Mouse (Mus musculus) neural tube, embryonic 14.5 days (tissue): ENCODE measurements around the gene Arhgef17. TPM values are rescaled to one million over a fixed set of nuclear protein-coding genes. Genes with fewer than 3 reads are reported as not detected.

Experiments used
- ATAC-seq: fragments of 200-750 bp; cut with Nextera tagmentation; 2 replicates; pipeline ENCODE4 v1.8.0; 2017; ENCODE audit warnings: low read depth, mild to moderate bottlenecking, moderate TSS enrichment, moderate library complexity
- H3K27ac ChIP-seq: fragments of 300-500 bp; sonication (generic); 2 replicates; pipeline ENCODE4 v1.5.1; 2014; ENCODE audit warnings: low read depth, mild to moderate bottlenecking, control low read depth, low read length, moderate library complexity, mixed read lengths
- H3K27me3 ChIP-seq: fragments of 300-500 bp; sonication (generic); 2 replicates; pipeline ENCODE4 v1.6.1; 2014; ENCODE audit warnings: low read length; ENCODE audit not compliant: control insufficient read depth, insufficient read depth
- H3K36me3 ChIP-seq: fragments of 300-500 bp; sonication (generic); 2 replicates; pipeline ENCODE4 v1.6.1; 2014; ENCODE audit warnings: low read length, mixed read lengths; ENCODE audit not compliant: control insufficient read depth, insufficient read depth
- H3K4me1 ChIP-seq: fragments of 300-500 bp; sonication (generic); 2 replicates; pipeline ENCODE4 v1.6.1; 2014; ENCODE audit warnings: low read length; ENCODE audit not compliant: control insufficient read depth, insufficient read depth
- H3K4me2 ChIP-seq: fragments of 300-500 bp; sonication (generic); 2 replicates; pipeline ENCODE4 v1.6.1; 2014; ENCODE audit warnings: mild to moderate bottlenecking, low read depth, low read length, control low read depth
- H3K4me3 ChIP-seq: fragments of 300-500 bp; sonication (generic); 2 replicates; pipeline ENCODE4 v1.5.1; 2014; ENCODE audit warnings: low read depth, low read length, control low read depth, mixed read lengths
- H3K9ac ChIP-seq: fragments of 300-500 bp; sonication (generic); replicated peaks from 2 replicates; pipeline ENCODE4 v1.6.1; 2014; ENCODE audit warnings: low read depth, mild to moderate bottlenecking, control low read depth, low read length, mixed read lengths
- H3K9me3 ChIP-seq: fragments of 300-500 bp; sonication (generic); 2 replicates; pipeline ENCODE4 v1.6.1; 2016; ENCODE audit warnings: low read length; ENCODE audit not compliant: control insufficient read depth
- WGBS: fragments of 180-500 bp; shearing (Covaris S2); extraction: QIAGEN DNeasy Blood & Tissue Kit; methylation state at CpG from one replicate; pipeline ENCODE4 v1.1.7; 2014; 5-methylcytosine and 5-hydroxymethylcytosine counted together
- polyA plus RNA-seq: library from polyadenylated mRNA; unstranded; fragments of >200 nt; fragmentation: Nextera tagmentation; extraction: Ambion mirVana; gene quantifications from 2 replicates; pipeline ENCODE4 v1.2.1, GENCODE M21; 2014

The Arhgef17 gene
- 12.1 and 12.7 TPM in 2 replicates for polyA plus RNA-seq

GRCm38 (mm10) chr7:100931926-100932480 is at the start of gene Arhgef17:
Gene Arhgef17 (minus strand): TSS chr7:100932107.
- Histone ChIP-seq H3K4me3 (peak within 1 kb of the TSS; percentile 45), H3K27me3 (peaks cover 14% of the 10 kb centered on the region), H3K9me3 (no peaks in the 10 kb centered on the region), H3K4me1 (peaks cover 16% of the 10 kb centered on the region), H3K27ac (peak within 1 kb of the TSS; percentile 74), H3K36me3 (no peaks in the 10 kb centered on the region), H3K4me2 (peak within 1 kb of the TSS; percentile 69), H3K9ac (peak within 1 kb of the TSS; percentile 57)
- ATAC-seq: peak; percentile 48
- 0% methylated on average over 31 of the region's 35 CpGs for WGBS

- 0 out of 2 replicates have a peak overlapping the region, but pooled peaks have one; percentile 7 for H3K9ac ChIP-seq
- no peaks in the 10 kb centered on the region for H3K9me3 ChIP-seq
- 35% methylated on average over 2 of the region's 2 CpGs for WGBS
- no peak overlapping the region for H3K4me3 ChIP-seq
- H3K4me2 ChIP-seq: no peak overlapping the region
- no peak overlapping the region for H3K27ac ChIP-seq
- no peaks in the 10 kb centered on the region for H3K4me1 ChIP-seq
- no peak for ATAC-seq
- peaks cover 8% of the 10 kb centered on the region; the same call in 1 of the 2 replicates for H3K27me3 ChIP-seq
- no peaks in the 10 kb centered on the region for H3K36me3 ChIP-seq
Measured at GRCm38 (mm10) chr7:100979175-100979574, 47.3 kb upstream of the Arhgef17 start.

GRCm38 (mm10) chr7:100978171-100978570 is 46.3 kb upstream of the Arhgef17 start:
- no peak overlapping the region for H3K4me2 ChIP-seq
- no peak overlapping the region for H3K27ac ChIP-seq
- no peaks in the 10 kb centered on the region for H3K4me1 ChIP-seq
- H3K9ac ChIP-seq: no peak overlapping the region
- H3K36me3 ChIP-seq: no peaks in the 10 kb centered on the region
- H3K4me3 ChIP-seq: no peak overlapping the region
- 84% methylated on average over 5 of the region's 5 CpGs for WGBS
- H3K9me3 ChIP-seq: no peaks in the 10 kb centered on the region
- ATAC-seq: no peak
- peaks cover 14% of the 10 kb centered on the region; the same call in 1 of the 2 replicates for H3K27me3 ChIP-seq

- 3% methylated on average over 36 of the region's 36 CpGs for WGBS
- H3K4me2 ChIP-seq: peak within 1 kb of the TSS; percentile 48
Measured at GRCm38 (mm10) chr7:100974135-100974903, 42.4 kb upstream of the Arhgef17 start, which contains the start of gene P2ry6. Gene P2ry6 (minus strand): TSS chr7:100974649.

GRCm38 (mm10) chr7:100972875-100973274 is 41.0 kb upstream of the Arhgef17 start:
- Histone ChIP-seq H3K4me2 (no peak overlapping the region), H3K4me3 (no peak overlapping the region), H3K36me3 (no peaks in the 10 kb centered on the region), H3K27me3 (peaks cover 14% of the 10 kb centered on the region; the same call in 1 of the 2 replicates), H3K4me1 (no peaks in the 10 kb centered on the region), H3K9me3 (no peaks in the 10 kb centered on the region), H3K27ac (no peak overlapping the region), H3K9ac (no peak overlapping the region)
- WGBS: 36% methylated on average over 3 of the region's 3 CpGs
- ATAC-seq: no peak

More at GRCm38 (mm10) chr7:100974135-100974903, 42.4 kb upstream of the Arhgef17 start, which contains the start of gene P2ry6:
- Histone ChIP-seq H3K9ac (0 out of 2 replicates have a peak within 1 kb of the TSS, but pooled peaks have one; percentile 7), H3K4me3 (peak within 1 kb of the TSS; percentile 19), H3K4me1 (no peaks in the 10 kb centered on the region), H3K27ac (no peak within 1 kb of the TSS), H3K27me3 (peaks cover 14% of the 10 kb centered on the region; the same call in 1 of the 2 replicates), H3K36me3 (no peaks in the 10 kb centered on the region), H3K9me3 (no peaks in the 10 kb centered on the region)
- ATAC-seq: peak; percentile 64

- H3K4me3 ChIP-seq: no peak overlapping the region
- peaks cover 7% of the 10 kb centered on the region; the same call in 1 of the 2 replicates for H3K27me3 ChIP-seq
- H3K9ac ChIP-seq: no peak overlapping the region
- H3K36me3 ChIP-seq: no peaks in the 10 kb centered on the region
- H3K9me3 ChIP-seq: no peaks in the 10 kb centered on the region
- WGBS: 80% methylated on average over 10 of the region's 10 CpGs
- no peak for ATAC-seq
- no peak overlapping the region for H3K27ac ChIP-seq
- H3K4me1 ChIP-seq: no peaks in the 10 kb centered on the region
- no peak overlapping the region for H3K4me2 ChIP-seq
Measured at GRCm38 (mm10) chr7:100968874-100969659, 37.2 kb upstream of the Arhgef17 start.

GRCm38 (mm10) chr7:100968376-100968775 is 36.5 kb upstream of the Arhgef17 start:
- no peaks in the 10 kb centered on the region for H3K36me3 ChIP-seq
- H3K4me3 ChIP-seq: no peak overlapping the region
- WGBS: 75% methylated on average over 6 of the region's 6 CpGs
- H3K27ac ChIP-seq: no peak overlapping the region
- ATAC-seq: no peak
- peaks cover 2% of the 10 kb centered on the region; the same call in 1 of the 2 replicates for H3K27me3 ChIP-seq
- no peak overlapping the region for H3K9ac ChIP-seq
- H3K4me1 ChIP-seq: no peaks in the 10 kb centered on the region
- H3K9me3 ChIP-seq: no peaks in the 10 kb centered on the region
- H3K4me2 ChIP-seq: no peak overlapping the region

GRCm38 (mm10) chr7:100967850-100968249 is 35.9 kb upstream of the Arhgef17 start:
- ATAC-seq: no peak
- Histone ChIP-seq H3K9ac (no peak overlapping the region), H3K4me2 (no peak overlapping the region), H3K36me3 (no peaks in the 10 kb centered on the region), H3K9me3 (no peaks in the 10 kb centered on the region), H3K4me1 (no peaks in the 10 kb centered on the region), H3K27ac (no peak overlapping the region), H3K4me3 (no peak overlapping the region), H3K27me3 (no peaks in the 10 kb centered on the region)
- WGBS: 85% methylated on average over 9 of the region's 9 CpGs
